Mouse (Mus musculus): ENCODE measurements around the gene Slc9a3r2. TPM values are rescaled to one million over a fixed set of nuclear protein-coding genes. Genes with fewer than 3 reads are reported as not detected.

The Slc9a3r2 gene
- total RNA-seq, 2 experiments from 2014 or later: 41.9 to 44.1 TPM

DNA sequence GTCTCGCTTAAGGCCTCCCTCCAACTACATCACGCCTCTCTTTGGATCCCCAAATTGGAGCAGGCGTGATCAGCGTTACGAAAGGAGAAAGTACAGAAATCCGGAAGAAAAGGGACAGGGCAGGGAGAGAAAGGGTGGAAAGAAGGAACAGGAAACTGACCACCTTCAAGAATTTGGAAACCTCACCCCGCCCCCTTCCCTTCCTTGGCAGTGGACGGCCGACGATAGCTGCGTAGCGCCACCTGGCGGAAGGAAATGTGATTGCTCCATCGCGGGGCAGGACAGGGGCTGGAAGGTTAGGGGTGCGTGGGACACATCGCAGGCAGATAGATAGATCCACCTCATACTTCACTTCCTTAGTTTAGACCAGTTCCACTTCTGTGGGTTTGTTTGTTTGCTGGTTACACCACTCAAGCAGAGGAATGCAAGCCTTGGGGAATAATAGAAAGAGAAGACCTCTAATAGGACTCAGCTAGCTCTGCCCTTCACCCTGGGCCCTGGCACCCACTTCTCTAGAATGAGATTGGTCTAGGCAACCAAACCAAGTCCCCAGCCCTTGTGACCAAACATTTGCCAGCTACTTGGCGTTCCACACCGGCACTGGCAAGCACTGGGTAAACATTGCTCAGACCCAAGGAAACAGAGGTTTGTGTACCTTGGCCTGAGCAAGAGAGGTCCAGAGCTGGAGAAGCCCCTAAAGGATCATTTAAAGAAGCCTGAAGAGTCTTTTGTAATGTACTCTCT is 4.0 kb upstream of the Slc9a3r2 start:
- peak; percentile 92 for TF ChIP-seq CTCF (conservative IDR thresholded peaks at IDR 0.05)
- Histone ChIP-seq H3K27ac (peak overlapping the region; percentile 29; the same call in 1 of the 2 replicates), H3K4me3 (no peak overlapping the region; the same call in 1 of the 2 replicates)
- DNase-seq (ENCODE audit: low spot score in 2 of 2): peak in 1 of 2 experiments; percentile 68

DNA sequence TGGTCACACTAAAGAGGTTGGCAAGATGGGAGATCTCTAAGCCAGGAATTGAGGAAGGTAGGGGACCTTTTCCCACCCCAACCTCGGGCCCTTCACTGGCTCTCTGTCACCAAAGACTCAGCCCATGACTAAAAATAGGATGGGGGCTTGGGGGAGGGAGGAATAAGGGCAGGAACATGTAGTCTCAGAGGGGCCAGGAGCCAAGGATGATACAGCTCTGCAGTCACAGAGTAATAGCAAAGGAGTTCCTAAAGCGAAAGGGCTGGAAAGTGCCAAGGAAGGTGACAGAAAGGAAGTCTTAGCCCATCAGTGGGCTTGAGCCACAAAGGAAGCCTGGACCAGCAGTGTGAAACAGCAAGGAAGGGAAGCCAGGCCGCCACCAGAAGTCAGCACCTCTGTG is 1.7 kb upstream of the Slc9a3r2 start:
- Histone ChIP-seq H3K4me3 (no peak overlapping the region), H3K27ac (no peak overlapping the region)
- no peak for DNase-seq (ENCODE audit: low spot score in 2 of 2)
- no peak for TF ChIP-seq CTCF (conservative IDR thresholded peaks at IDR 0.05)

DNA sequence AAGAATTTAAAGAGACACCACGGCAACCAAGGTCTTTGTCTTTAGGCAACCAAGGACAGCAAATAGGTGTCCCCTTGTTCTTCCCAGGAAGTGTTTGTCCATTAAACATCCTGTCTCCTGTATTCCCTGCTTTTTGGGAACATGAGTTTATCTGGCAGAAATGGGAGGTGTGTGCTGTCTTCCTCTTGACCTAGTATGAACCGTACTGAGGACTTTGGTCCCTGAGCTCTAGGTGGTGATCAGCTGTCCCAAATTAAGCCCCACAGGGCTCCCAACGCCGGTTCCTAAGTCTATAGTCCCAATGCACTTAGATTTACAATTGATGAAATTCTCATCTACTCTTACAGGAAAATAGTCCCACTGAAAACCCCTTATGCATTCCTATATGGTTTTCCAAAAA is 639 bp upstream of the Slc9a3r2 start:
- peak overlapping the region; percentile 84; the same call in 1 of the 2 replicates for H3K4me3 ChIP-seq
- TF ChIP-seq CTCF (conservative IDR thresholded peaks at IDR 0.05): no peak
- no peak for DNase-seq (ENCODE audit: low spot score in 2 of 2)
- peak overlapping the region; percentile 91; the same call in 1 of the 2 replicates for H3K27ac ChIP-seq

DNA sequence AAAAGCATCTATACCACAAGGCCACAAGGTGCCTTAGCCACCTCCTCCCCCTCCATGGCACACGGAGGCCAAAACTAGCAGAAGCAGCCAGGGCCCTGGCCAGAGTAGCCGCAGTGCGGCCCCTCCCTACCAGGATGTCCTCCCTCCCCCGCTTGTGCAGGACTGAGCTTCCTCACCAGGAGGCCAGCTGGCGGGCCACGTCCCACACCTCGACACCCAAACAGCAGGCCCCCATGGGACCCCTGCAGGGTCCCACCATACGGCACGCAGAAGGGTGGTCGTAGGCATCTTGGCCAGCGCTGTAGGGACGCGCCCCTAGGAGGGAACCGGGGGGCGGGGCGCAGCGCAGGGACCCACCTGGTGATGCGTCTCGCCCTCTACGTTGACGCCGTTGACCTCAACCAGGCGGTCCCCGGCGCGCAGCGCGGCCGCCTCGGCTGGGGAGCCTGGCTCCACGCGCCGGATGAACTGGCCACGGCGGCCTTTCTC is 502 bp downstream of the Slc9a3r2 start:
- no peak for DNase-seq (ENCODE audit: low spot score in 2 of 2)
- peak overlapping the region; percentile 84 for H3K4me3 ChIP-seq
- TF ChIP-seq CTCF (conservative IDR thresholded peaks at IDR 0.05): peak; percentile 18; the same call in 1 of the 2 replicates
- peak overlapping the region; percentile 91 for H3K27ac ChIP-seq

DNA sequence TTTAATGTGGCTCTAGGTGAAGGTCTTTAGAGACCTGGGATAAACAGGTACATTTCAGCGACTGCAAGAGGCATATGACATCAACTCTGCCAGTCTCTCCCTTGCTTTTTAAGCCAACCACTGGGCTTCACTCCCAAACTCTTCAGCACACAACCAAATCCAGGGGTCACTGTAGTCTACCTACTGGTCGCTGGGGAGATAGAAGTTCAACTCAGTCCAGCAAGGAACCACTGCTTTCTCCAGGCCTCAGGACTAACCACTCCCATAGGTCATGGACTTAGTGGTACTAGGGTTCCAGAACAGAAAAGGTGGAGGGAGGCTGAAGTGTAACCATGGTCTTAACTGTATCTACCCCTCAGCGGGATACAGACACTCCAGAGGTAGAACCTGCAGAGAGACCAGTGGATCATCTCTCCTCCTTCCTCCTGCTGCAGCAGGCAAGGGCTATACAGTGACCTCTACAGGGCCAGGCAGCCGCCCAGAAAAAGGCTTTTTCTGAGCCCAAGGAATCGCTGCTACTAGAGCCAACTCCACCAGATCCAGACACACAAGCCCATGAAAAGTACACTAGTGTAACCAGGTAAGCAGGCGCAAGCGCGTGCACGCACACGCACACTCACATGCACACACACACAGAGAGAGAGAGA is 1.3 kb downstream of the Slc9a3r2 start:
- Histone ChIP-seq H3K27ac (peak overlapping the region; percentile 91), H3K4me3 (peak overlapping the region; percentile 84)
- no peak for DNase-seq (ENCODE audit: low spot score in 2 of 2)
- TF ChIP-seq CTCF (conservative IDR thresholded peaks at IDR 0.05): no peak

DNA sequence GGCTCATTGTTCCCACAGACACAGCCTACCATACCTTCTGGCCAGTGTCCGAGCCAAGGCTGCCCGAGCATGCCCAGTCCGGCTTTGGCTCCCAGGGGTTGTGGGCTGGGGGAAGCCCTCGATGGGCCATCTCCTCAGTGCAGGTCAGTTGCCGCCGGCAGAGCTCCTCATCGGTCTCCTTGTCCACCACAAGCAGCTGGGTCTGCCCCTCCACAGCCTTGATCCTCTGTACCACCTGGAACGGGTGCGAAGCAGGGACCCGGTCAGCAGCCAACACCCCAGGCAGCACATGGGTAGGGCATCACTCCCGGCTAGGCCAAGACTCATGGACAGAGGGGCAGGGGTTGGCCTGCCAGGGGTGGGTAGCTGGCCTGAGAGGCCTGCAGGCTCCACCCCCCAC is 2.6 kb downstream of the Slc9a3r2 start:
- DNase-seq (ENCODE audit: low spot score in 2 of 2): no peak
- H3K27ac ChIP-seq: peak overlapping the region; percentile 89
- H3K4me3 ChIP-seq: peak overlapping the region; percentile 34
- TF ChIP-seq CTCF (conservative IDR thresholded peaks at IDR 0.05): no peak

DNA sequence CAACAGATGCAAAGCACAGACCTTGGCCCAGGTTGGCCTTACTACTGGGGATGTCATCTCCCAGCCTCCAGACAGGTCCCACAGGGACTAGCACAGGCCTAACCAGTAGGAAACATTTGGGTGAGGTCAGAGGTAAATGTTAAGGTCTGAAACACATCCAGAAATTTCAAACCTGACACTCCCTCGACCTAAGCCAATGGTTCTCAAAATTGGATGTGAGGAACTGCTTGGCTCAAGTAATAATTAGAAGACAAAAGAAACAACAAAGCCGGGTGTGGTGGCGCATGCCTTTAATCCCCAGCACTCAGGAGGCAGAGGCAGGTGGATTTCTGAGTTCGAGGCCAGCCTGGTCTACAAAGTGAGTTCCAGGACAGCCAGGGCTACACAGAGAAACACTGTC is 3.7 kb downstream of the Slc9a3r2 start:
- Histone ChIP-seq H3K4me3 (no peak overlapping the region), H3K27ac (peak overlapping the region; percentile 89)
- TF ChIP-seq CTCF (conservative IDR thresholded peaks at IDR 0.05): no peak
- no peak for DNase-seq (ENCODE audit: low spot score in 2 of 2)

DNA sequence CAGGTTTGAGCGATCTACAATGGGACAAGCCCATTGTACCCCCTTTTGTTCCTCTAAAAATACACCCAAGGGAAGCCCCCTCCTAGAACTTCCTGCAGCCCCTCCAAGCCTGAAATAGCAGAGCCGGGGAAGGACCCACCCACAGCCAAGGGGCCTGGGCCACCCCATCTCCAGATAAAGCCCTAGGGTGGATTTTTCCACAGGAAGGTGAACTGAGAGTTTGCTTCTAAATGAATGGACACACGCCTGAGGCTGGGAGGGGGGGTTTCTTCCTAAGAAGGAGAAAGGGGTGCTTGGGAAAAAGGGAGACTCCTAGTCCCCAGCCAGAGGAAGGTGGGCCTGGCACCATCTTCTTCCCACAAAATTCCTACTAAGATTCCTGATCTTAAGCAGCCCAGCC is 4.2 kb downstream of the Slc9a3r2 start:
- Histone ChIP-seq H3K4me3 (no peak overlapping the region), H3K27ac (peak overlapping the region; percentile 89)
- DNase-seq (ENCODE audit: low spot score in 2 of 2): no peak

DNA sequence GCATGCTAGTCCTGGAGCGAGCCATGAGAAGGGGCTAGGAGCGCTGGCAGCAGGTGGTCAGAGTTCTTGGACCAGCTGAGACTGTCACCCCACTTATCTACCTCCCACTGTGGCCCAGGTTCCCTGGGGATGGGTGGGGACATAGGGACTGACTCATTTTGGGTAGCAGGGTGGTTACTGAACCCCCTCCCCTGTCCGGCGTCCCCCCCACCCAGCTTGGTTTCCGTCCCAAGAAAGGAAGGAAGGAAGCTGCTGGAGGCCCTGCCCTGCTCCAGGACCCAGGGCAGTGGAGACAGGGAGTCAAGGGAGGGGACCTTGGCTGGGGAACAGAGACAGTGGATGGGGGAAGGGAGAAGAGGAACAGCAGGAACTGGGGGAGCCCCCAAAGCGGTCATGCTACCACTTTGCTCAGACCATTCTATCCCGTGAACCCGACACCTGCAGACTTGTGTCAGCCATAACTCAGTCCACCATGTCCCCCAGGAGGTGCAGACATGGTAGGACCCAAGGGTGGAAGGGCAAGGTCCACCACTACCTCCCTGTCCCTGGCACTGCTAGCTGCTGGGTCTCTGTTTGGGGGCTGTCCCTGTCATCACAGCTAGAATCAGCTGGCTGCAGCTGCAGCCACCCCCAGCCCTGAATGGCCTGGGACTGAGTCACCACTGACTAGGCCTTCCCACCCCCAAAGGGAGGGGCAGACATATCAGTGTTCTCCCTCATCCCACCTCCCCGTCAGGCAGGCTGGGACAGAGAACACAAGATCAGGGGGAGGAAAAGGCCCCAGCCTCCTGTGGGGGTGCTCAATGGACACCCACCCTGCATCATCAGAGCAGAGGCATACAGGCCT is 5.0 kb downstream of the Slc9a3r2 start:
- peak overlapping the region; percentile 34; the same call in 1 of the 2 replicates for H3K4me3 ChIP-seq
- no peak for TF ChIP-seq CTCF (conservative IDR thresholded peaks at IDR 0.05)
- no peak for DNase-seq (ENCODE audit: low spot score in 2 of 2)
- H3K27ac ChIP-seq: peak overlapping the region; percentile 89

More for the DNA sequence above, 4.2 kb downstream of the Slc9a3r2 start:
- TF ChIP-seq CTCF (conservative IDR thresholded peaks at IDR 0.05): no peak

DNA sequence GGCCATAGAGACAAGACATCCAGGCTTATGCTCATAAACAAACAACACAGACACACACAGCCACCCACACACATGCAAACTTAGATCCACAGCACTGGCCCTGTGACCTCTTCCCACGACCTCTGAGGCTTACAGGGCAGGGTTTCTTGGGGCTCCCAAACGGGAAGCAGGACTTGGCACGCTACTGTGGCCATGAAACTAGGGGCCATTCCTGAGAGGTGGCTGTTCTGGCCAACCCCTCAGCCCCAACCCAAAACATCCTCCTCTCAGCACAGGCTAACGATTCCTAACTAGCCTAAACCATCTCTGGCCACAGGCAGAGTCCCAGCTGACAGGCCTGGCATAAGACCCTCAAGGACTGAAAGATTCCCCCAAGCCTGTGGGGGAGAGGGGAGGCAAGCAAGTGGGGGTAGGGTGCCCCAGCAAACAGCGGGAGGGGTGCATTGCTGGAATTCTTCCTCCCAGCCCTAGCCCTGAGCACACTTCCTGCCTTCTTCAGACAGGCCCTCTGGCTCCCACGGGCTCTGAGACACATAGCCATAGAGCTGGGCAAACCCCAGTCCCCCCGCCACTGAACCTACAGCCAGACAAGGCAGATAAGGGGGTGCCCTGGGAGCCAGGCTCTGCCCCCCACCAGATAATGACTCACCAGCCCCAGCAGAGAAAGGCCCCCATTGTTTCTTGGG is 6.0 kb downstream of the Slc9a3r2 start:
- Histone ChIP-seq H3K4me3 (peak overlapping the region; percentile 34), H3K27ac (peak overlapping the region; percentile 89)
- no peak for TF ChIP-seq CTCF (conservative IDR thresholded peaks at IDR 0.05)
- DNase-seq (ENCODE audit: low spot score in 2 of 2): no peak

DNA sequence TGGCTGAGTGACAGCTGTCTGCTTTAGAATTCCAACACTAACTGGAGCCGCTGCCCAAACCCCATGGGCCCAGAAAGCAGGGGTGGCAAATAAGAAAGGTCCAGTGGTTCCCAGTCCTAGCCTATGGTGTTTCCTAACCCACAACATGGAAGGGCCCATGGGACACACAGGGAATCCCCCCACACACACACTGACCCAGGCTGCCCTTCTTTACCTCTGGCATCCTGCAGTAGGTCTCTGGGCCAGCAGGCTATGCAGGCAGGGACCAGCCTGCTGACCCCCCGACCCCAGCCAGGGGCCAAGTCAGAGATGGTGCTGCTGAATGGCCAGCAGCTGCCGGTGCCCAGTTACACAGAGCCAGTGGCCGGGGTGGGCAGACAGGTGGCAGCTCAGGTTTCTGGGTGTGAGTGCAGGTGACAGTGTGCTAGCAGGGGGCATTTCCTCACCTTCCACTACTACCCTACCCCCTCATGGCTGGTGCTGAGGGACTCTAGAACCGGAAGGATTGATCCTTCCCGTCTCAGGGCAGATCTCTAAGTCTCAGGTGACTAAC is 7.3 kb downstream of the Slc9a3r2 start:
- TF ChIP-seq CTCF (conservative IDR thresholded peaks at IDR 0.05): no peak
- H3K27ac ChIP-seq: peak overlapping the region; percentile 89
- H3K4me3 ChIP-seq: no peak overlapping the region; the same call in 1 of the 2 replicates
- no peak for DNase-seq (ENCODE audit: low spot score in 2 of 2)

DNA sequence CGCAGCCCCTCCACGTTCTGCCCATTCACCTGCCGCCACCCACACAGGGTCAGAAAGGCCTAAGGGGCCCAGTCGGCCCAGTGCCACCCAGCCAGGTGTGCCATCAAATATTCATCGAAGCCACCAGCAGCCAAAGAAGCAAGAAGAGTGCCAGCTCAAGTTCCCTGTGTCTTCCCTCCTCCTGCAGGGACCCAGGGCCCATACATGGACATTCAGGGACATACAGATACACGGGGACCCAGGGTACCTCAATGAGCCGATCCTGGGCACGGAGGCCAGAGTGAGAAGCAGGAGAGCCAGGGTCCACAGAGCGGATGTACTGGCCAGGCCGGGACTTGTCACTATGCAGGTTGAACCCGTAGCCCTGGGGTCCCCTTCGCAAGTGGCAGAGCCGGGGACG is 8.2 kb downstream of the Slc9a3r2 start:
- no peak for TF ChIP-seq CTCF (conservative IDR thresholded peaks at IDR 0.05)
- H3K27ac ChIP-seq: no peak overlapping the region

More for the DNA sequence above, 8.2 kb downstream of the Slc9a3r2 start:
- no peak overlapping the region for H3K4me3 ChIP-seq
- DNase-seq (ENCODE audit: low spot score in 2 of 2): no peak
